Mouse (Mus musculus): ENCODE results near the gene Clcn2.

DNA sequence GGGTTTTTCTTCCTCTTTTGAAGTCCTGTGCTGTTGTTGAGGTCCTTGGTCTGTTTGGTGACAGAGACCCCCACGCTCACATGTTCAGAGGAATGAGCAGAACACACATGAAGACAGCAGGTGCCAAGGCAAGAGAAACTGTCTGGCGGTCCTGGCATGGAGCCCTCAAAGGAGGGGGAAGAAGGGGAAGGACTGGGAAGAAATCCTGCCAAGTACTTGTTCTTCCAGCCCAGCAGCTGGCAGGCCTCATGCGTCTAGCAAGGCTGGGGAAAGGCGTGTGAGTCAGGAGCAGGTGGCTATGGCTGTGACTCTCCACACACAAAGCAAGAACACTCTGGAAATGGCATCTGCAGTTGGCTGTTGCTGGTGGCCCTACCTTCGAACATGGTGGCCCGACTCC is 29.1 kb upstream of the Clcn2 start:
- TF ChIP-seq CTCF (IDR thresholded peaks at IDR 0.05; ENCODE audit: low read depth) (no peak), EP300 (IDR thresholded peaks at IDR 0.05; ENCODE audit: low read depth) (no peak)
